Mouse (Mus musculus) heart, postnatal 0 days (tissue): ENCODE data around the gene Xxylt1.

Source experiments
- CTCF ChIP-seq: IDR thresholded peaks from 2 replicates; pipeline ENCODE4 v1.5.1; 2016; ENCODE audit warnings: antibody characterized with exemption, control low read depth, low read depth
- EP300 ChIP-seq: IDR thresholded peaks from 2 replicates; pipeline ENCODE4 v1.6.1; 2016; ENCODE audit warnings: antibody characterized with exemption, low read depth

- 0 out of 2 replicates have a peak, but pooled peaks have one; percentile 7 for TF ChIP-seq CTCF
- no peak for TF ChIP-seq EP300
These were observed 65.1 kb downstream of the Xxylt1 start for GRCm38 (mm10) chr16:31016169-31016568.
